Mouse (Mus musculus): ENCODE results near the gene Henmt1.
A peak's percentile ranks its signal among the peaks of the same experiment; 100 is the strongest.

Gene Henmt1

GRCm38 (mm10) chr3:108940001-108940633, 444 bp downstream of the Henmt1 start, which contains the start of gene Gm9857:
Gene Gm9857, minus strand, starts transcription at chr3:108940445.
- DNase-seq: peak; percentile 55

GRCm38 (mm10) chr3:108940996-108941395, 1.3 kb downstream of the Henmt1 start:
- no peak for DNase-seq

GRCm38 (mm10) chr3:108957976-108958375, 18.3 kb downstream of the Henmt1 start:
- no peak for DNase-seq

GRCm38 (mm10) chr3:108959680-108960295, 20.1 kb downstream of the Henmt1 start:
- DNase-seq: peak; percentile 27 to 34

- DNase-seq: peak; percentile 53 to 62
Observed at GRCm38 (mm10) chr3:108961226-108961625, 21.6 kb downstream of the Henmt1 start.

GRCm38 (mm10) chr3:108961655-108962054, 22.0 kb downstream of the Henmt1 start:
- DNase-seq: peak in 1 of 2 experiments; percentile 15

- no peak for DNase-seq
Observed at GRCm38 (mm10) chr3:108963278-108963677, 23.6 kb downstream of the Henmt1 start.

GRCm38 (mm10) chr3:108963776-108964175, 24.1 kb downstream of the Henmt1 start:
- no peak for DNase-seq

GRCm38 (mm10) chr3:108964361-108965044, 24.8 kb downstream of the Henmt1 start:
- peak; percentile 36 to 56 for DNase-seq

GRCm38 (mm10) chr3:108966051-108966450, 26.4 kb downstream of the Henmt1 start:
- DNase-seq: no peak

GRCm38 (mm10) chr3:108973980-108974660, 34.4 kb downstream of the Henmt1 start:
- no peak for DNase-seq

- DNase-seq: no peak
Observed at GRCm38 (mm10) chr3:108974920-108975485, 35.3 kb downstream of the Henmt1 start.

- no peak for DNase-seq
Observed at GRCm38 (mm10) chr3:108977340-108978030, 37.8 kb downstream of the Henmt1 start.

- no peak for DNase-seq
Observed at GRCm38 (mm10) chr3:108981946-108982345, 42.3 kb downstream of the Henmt1 start.

GRCm38 (mm10) chr3:108983989-108984388, 44.3 kb downstream of the Henmt1 start:
- DNase-seq: no peak

GRCm38 (mm10) chr3:108986534-108986933, 46.9 kb downstream of the Henmt1 start:
- peak; percentile 11 to 39 for DNase-seq

GRCm38 (mm10) chr3:108987009-108987659, 47.5 kb downstream of the Henmt1 start:
- no peak for DNase-seq

- DNase-seq: no peak
Observed at GRCm38 (mm10) chr3:108989971-108990548, 50.4 kb downstream of the Henmt1 start.

- DNase-seq: no peak
Observed at GRCm38 (mm10) chr3:108994477-108994876, 54.8 kb downstream of the Henmt1 start.

GRCm38 (mm10) chr3:108995379-108995778, 55.7 kb downstream of the Henmt1 start:
- no peak for DNase-seq

GRCm38 (mm10) chr3:108997284-108997683, 57.6 kb downstream of the Henmt1 start:
- DNase-seq: no peak

Measured in cerebellum, postnatal 14 days (tissue).